Mouse (Mus musculus) frontal cortex, postnatal 25 days (tissue): ENCODE measurements around the gene Gm5800.
"Not testable (repeated sequence)": the region's sequence is repeated elsewhere in the genome, so short reads cannot be mapped to it uniquely, and the experiment has no call there.

Experiments
- DNase-seq, 2 experiments: peaks; one replicate each; pipeline ENCODE4 v3.0.0; 2022; ENCODE audit warnings: low spot score in 2 of 2

Gene Gm5800

DNA sequence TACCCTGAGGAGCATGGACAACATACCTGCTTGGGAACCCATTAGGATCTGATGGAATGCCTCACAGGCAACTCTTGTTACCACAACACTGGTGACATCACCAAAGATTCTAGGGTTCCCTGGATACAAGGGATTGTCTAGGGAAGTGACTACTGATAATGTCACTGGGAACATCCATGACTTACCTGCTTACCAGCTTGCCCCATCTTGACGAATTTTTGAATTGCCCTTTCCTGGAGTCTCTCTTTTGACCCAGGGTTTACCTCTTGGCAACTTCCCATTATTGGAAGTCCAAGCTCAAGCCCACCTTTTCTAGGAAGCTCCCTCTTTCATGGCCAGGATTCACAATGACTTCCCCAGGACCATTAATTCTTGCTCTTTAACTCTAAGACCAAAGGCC lies at the start of gene Gm5800:
TSS of gene Gm5800 (minus strand) at position 101 of the 400 bp plus-strand sequence.
- DNase-seq = no peak

DNA sequence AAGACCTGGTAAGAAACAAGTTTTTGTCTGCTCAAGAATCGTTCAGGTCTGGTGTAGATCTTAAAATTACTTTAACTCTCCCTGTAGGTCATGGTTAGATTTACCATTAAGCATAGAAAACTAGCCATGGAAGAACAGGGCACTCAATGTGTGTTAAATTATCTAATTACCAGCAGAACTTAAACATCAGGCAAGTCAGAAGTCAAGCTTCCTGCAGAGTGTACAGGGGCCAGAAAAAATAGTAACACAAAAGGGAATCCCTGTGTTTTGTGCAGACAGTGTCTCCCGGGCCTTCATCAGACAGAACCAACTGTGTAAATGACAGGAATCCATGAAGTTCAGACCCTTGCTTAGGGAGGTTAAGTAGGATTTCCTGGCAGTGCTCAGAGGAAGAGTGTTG lies 39.0 kb upstream of the Gm5800 start:
- DNase-seq = no peak

DNA sequence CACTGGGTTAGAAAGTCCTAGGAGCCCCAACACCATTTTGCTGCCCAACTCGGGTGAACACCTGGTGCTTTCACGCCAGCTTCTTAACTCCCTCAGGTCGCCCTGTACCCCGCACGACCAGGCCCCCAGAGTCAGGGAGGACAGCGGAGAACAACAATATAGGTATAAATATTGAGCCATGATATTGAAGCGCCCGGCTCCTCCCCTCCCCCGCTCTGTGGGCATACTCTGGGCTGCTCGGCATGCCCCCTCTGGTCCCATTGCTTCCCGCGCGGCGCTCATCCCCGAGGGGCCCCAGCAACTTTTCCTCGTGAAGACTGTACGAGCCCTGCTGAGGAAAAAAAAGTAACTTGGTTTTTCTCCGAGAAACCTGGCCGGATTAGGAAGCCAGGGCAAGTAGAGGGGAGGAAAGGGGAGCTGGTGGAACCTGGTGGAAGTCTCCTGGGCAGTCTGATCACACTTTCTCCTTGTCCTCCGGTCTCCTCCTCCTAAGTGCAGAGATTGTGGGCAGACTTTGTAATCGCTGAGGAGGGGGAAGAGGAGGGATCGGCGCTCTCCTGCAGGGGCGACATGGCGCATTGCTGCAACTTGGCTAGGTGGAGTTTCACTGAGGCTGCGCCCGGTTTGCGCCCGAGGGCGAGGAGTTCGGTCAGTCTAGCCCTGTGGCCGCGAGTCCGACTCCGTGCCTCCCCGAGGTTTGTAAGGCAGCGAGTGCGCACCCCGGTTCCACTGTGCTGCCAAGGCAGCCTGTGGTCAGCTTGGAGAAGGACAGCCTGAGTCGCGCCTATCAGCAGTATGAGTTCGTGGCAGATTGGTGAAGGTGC lies 23.6 kb upstream of the Gm5800 start:
- DNase-seq = no peak

DNA sequence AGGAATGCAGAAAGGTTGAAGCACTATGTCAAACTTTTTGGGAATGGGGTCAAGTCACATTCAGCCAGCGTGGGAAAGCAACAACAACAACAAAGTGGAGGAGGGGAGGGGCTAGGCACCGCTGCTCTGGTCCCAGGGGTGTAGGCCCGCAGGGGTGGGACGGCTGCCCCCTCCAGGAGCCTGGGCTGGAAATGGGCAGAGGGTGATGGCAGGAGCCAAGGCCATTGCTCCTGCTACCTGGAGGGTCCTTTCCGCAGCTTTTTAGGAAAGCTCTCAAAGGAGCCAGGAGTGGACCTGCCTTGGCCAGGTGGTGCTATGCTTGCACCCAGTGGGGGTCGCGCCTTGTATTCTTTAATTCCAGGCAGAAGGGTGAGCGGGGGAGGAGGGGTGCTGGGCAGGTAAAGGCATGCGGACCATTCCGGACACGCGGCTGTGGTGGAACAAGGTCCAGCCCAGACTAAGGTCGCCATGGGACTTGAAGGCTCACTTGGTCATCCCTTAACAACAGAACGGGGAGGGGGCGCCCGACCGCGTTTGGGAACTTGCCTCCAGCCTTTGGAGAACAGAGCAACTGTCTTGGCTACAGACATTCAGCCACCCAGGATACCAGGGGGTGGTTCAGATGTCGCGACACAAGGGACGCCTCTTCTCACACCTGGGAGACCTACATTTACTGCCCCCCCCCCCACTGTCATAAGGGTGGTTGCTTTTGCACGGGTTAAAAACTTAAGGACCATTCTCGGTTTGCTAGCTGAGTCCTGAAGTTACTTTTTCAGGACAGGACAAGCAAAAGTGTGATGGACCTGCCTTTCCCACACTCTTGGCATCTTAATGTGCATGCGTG lies 22.4 kb upstream of the Gm5800 start:
- DNase-seq = no peak

DNA sequence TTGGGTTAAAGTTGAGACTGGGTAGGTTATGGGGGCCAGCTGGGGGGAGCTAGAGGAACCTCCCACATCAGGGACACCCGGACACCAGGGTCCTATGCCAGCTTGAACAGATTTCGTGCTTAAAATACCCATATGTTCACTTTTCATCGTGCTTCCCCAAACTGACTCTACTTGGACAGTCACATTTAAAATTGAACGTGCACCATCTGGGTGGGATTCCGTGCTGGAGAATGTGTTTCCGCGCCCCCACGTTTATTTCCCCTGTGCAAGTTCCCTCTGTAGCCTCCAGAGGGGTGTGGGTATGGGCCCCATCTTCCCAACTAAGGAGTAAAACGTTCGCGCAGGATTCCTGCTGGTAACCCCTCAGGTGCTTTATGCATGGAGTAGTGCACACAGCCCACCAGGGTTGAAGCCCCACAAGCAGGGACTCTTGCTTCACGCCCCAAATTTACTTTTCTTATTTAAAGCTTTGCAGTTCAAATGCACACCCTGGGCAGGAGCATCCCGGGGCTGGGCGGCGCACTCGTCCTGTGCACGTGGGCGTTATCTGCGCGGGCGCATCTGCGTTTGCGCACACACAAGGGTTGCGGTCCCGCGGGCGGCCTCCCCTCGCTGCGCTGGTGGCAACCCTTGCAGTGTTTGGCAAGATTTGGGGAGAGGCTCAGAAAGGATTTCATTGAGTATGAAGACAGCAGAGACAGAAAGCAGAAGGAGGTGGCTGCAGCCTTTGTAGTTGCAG lies 21.6 kb upstream of the Gm5800 start:
- peak in 1 of 2 experiments; percentile 13 for DNase-seq

DNA sequence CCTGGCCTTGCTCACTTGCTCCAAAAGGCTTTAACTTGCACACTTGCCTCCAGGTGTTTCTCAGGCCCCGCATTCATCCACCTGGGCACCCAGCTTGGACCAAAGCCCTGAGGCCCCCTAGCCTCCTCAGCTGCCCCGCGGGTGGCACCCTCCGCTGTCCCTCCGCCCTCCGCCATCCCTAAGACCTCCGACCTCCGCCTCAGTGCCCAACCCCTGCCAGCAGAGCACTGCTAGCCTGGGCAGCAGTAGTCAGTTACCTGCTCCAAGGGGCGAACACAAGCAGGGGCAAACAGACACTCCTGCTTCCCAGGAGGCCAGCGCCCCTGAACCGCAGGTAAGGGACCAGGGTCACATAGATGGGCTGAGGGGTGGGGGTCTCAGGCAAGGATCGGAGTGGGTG lies 21.0 kb upstream of the Gm5800 start:
- no peak for DNase-seq

DNA sequence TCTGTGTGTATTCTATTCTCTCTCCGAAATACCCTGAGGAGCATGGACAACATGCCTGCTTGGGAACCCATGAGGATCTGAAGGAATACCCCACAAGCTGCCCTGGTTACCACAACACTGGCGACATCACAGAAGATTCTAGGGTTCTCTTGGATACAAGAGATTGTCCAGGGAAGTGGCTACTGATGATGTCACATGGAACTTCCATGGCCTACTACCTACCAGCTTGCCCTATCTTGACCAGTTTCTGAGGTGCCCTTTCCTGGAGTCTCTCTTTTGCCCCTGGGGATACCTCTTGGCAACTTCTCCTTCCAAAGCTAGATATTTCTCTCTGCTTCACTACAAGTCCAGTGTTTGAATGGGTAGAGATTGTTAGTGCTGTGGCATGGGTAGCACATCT lies 21.6 kb downstream of the Gm5800 start, which contains the start of gene Gm17079:
TSS of gene Gm17079 (minus strand) at position 101 of the 400 bp plus-strand sequence.
- DNase-seq = not testable (repeated sequence)

DNA sequence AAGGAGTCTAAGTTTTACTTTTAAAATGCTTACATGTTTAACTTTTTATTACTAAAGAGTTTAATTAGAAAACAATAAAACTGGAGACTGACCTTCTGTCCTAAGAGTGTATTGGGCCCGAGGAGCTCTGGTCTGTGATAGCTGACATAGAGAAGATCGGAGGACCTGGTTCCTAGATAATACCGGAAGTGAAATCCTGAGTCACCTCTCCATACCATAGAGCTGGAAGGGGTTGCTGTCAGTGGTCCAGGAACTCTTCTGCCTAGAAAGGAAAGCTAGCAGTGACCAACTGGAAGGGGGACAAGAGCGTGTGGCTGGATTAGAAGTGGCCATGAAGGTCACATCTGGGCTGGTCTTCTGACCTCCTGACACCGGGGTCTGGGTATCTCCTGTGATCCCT lies 39.7 kb downstream of the Gm5800 start:
- no peak for DNase-seq
